Mouse (Mus musculus) B cell, adult 2 months (primary cell): Measurements from ENCODE around the gene Hdac5.
"Not testable (repeated sequence)": the region's sequence is repeated elsewhere in the genome, so short reads cannot be mapped to it uniquely, and the experiment has no call there.

ENCODE experiments used
- DNase-seq, 2 experiments: peaks; one replicate each; pipeline ENCODE4 v3.0.0; 2022

Gene Hdac5

DNA sequence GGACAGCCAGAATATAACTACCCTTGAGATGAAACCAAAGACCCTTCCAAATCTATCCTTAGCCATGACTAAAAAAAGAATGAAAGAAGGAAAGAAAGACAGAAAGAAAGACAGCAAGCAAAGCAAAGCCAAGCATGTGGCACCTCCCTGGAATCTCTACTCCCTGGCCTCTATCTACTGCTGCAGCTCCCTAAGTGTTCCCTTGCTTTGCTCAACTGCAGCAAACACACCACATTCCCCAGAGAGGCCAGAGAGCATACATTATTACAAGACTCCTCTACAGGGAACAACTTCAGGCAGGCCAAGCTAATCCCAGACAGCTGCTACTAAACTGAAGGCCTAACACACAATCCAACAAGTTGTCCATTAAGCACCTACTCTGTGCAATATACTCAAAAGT lies 50.1 kb downstream of the Hdac5 start:
- DNase-seq, result no peak

DNA sequence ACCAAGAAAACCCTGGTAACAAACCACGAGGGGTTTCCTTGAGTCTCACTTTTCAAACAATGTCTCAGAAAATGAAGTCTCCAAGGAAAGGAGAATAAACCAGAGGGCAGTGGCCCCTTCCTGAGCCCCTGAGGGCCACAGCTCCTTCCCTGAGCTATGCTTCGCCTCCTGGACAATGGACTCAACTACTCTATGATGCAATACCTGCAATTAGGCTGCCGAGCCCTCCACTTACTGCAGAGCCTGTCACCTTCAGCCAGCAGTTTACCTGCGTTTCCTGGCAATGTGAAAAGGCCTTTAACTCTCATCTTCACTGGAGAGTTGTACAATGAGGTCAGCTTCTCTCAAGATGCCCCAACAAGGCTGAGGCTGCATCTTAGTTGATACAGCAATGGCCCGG lies 61.3 kb downstream of the Hdac5 start:
- no peak for DNase-seq

DNA sequence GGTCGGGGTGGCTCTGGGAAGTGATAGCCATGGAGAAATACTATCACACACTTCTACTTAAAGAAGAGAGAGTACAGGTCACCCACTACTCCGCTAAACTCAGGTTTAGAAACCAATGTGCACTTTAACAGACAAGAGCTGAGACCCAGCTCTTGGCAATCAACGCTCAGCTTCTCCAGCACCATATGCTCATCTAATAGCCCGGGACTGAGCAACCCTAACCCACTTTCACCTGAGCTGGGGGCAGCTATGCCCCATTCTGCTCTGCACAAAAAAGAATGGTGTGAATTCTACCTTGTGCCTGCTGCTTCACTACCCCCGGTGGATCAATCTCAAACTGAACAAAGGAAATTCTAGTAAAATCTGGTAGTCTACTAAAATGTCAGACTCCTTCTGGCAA lies 62.4 kb downstream of the Hdac5 start:
- DNase-seq, result no peak

DNA sequence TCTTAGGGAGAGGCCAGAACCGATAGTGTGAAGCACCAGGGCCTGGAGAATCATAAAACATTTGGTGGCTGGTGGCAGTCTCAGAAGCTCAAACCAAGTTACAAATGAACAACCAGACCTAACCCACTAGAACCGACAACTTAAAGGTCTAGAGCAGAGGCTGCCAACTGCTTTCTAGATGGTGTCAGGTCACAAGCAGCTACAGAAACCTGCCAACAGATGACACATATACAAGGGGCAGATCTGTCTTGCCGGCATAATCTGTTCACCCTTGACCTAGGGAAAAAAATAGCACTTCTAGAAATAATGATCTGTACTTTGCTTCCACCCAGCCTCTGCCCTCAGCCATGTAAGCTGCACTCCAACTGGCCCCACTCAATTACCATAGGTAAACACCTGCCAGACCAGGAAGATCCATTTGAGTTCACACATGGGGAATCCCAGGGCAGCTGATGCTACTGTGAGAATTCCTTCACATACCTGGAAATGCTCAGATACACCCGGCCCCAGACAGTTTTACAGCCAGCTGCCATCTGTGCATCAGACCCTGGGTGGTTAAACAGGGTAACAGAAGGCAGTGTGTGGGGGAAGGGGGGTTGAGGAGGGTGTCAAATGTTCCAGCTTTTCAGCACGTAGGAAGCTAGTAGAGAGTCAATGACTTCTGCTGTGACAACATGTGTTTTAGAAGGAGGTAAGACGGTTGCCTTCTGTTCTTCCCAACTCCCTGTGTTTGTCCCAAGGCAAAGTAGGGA lies 63.8 kb downstream of the Hdac5 start:
- no peak for DNase-seq

DNA sequence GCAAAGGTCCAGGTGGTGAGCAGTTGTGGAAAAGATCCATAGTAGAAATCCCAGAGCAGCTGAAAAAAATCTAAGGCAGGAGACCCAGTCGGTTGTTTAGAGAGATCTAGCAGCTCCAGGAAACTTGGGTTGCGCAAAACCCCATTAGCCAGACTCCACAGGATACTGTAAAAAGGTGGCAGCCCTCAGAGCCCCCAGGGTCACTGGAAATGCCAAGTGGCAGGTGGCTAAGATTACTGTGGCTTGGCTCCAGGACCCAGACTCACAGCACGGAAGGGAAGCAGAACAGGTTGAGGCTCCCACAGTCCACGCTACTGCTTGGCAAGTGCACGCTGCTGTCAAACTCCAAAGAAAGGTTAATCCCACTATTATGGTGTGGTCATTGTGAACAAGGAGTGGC lies 70.2 kb downstream of the Hdac5 start:
- no peak for DNase-seq

DNA sequence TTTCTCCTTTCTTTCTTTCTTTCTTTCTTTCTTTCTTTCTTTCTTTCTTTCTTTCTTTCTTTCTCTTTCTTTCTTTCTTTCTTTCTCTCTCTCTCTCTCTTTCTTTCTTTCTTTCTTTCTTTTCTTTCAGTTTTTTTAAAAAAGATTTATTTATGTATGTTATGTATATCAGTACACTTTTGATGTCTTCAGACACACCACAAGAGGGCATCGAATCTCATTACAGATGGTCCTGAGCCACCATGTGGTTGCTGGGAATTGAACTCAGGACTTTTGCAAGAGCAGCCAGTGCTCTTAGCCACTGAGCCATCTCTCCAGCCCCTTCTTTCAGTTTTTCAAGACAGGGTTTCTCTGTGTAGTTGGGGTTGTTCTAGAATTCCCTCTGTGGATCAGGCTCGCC lies 71.9 kb downstream of the Hdac5 start:
- not testable (repeated sequence) for DNase-seq

DNA sequence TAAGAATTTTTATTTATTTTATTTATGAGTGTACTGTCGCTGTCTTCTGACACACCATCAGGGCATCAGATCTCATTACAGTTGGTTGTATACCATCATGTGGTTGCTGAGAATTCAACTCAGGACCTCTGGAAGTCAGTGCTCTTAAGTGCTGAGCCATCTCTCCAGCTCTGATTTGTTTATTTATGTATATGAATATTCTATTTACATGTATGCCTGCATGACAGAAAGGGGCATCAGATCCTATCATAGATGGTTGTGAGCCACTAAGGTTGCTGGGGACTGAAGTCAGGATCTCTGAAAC lies 73.2 kb downstream of the Hdac5 start:
- no peak for DNase-seq

DNA sequence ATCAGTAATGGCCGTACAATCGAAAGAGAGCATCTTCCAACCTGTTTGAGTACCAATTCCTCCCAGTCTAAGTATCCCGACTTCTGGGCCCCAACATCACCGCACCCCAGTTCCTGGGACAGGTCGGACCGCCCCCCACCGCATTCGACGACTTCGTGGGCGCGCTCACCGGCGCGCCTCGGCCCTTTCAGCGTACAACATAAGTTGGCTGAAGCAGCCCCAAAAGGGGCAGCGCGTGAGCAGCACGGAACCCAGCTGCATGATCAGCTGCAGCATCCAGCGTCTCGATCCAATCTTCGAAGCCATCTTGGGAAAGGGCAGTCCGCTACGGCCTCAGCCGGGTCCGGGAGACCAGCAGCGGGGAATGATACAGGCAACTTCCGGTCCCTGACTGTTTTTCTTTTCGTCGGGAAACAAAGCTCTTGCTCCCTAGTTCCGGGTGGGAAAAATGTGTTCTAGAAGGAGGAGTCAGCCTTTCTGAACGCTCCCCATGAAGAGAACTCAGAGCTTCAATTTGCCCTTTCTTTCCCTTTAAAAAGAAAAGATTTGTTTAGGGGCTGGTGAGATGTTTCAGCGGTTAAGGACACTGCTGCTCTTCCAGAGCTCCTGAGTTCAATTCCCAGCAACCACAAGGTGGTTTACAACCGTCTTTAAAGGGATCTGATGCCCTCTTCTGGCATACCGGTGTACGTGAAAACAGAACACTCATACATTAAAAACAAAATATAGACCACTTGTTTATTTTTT lies 73.8 kb downstream of the Hdac5 start, which contains the start of gene Tmem101:
Gene Tmem101 (minus strand): TSS at position 366 of the 747 bp plus-strand sequence.
- peak; percentile 85 to 87 for DNase-seq

DNA sequence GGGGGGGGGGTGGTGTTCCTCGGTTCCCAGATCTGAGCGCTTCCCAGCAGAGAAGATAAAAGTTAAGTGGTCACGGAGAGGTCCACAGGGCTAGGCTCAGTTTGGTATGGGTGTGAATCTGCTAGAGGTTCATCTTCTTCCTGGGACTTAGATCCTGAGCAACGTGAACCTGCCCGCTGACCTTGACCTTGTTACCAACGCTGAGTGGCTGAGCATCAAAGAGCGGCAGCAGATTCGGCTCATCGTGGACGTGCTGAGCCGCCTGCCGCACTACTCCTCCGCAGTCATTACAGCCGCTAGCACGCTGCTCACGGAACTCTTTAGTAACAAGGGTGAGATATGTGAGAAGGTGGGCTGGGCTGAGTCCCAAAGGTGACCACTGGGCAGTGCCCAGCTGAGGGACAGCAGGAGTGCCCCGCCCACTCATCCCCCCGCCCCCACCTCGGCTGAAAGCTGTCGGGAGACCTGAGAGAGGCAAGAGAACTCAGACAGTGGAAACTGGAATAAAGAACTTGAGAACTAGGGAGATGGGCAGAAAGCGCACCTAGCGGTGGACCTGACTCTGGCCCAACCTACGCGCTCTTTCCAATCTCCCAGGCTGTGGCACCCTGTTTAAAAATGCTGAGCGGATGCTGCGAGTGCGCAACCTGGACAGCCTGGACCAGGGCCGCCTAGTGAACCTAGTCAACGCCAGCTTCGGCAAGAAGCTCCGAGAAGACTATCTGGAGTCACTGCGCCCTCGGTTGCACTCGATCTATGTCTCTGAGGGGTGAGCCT lies 82.6 kb downstream of the Hdac5 start:
- DNase-seq, result no peak

DNA sequence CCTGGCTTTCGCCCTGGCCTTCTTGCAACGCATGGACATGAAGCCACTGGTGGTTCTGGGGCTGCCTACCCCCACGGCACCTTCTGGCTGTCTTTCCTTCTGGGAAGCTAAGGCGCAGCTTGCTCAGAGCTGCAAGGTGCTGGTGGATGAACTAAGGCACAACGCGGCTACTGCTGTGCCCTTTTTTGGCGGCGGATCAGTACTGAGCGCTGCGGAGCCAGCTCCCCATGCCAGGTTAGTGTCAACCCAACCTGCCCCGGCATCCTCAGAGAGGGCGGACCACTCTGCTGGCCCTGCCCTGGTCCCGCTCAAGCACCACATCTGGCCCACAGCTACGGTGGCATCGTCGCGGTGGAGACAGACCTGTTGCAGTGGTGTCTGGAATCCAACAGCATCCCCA lies 83.4 kb downstream of the Hdac5 start:
- DNase-seq, result no peak

DNA sequence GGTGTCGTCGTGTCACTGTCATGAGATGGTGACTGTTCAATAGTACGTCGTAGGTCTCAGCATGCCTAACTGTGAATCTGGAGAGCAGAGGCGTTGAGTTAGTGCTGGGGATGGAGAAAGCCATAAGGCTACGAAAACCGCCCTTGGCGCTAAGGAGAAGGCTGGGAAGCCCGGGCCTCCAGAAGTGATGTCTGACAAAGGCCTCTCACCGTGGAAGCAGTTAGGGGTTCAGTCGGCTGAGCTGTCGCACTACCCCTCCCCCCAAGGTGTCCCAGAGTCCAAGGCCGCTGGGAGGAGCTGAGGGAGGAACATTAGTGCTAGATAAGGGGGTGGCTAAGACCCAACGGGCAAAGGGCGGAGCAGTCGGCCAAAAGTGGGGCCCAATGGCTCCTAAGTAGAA lies 84.0 kb downstream of the Hdac5 start:
- no peak for DNase-seq

DNA sequence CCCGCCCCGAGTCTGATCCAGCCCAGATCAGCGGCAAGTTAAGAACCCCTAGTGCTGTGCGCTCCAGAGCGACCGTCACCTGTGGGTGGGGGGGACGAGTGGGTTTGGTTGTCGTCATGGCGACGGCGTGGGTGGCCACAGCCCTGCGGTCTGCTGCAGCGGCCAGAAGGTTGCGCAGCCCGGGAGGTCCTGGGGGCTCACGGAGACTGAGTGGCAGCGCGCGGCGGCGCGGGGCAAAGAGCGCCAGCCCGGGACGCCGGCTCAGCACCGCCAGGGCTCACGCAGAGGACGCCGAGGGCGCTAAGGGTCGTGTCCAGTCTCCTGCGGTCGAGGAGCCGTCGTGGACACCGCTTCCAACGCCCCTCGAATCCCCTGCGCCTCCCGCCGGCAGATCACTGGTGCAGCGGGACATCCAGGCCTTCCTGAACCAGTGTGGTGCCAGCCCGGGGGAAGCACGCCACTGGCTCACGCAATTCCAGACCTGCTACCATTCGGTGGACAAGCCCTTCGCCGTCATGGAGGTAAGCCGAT lies 84.4 kb downstream of the Hdac5 start, which contains the start of gene Nags:
Gene Nags (plus strand): TSS at position 43 of the 531 bp plus-strand sequence.
- no peak for DNase-seq

DNA sequence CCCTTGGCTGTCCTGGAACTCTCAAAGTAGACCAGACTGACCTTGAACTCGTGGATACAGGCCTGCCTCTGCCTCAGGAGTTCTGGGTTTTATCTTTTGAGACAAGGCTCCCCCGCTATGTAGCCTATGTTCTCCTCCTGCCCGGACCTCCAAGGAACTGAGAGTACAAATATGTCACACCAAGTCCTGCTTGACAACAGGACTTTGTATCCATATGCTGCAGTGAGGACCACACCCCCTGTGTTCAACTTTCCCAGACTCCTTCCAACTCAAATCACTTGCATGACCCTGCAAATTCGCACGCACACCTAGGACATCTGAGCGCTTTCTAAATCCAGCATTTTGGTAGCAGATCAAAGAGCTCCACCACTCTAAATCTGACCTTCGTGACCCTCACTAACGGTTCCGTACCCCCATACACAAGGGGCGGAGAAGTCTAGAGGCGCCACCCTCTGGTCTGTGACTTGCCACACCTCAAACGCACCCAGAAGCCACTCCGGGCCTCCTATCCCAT lies 85.0 kb downstream of the Hdac5 start:
- no peak for DNase-seq
